Mouse (Mus musculus) retina, postnatal 1 day (tissue): Measurements from ENCODE around the gene Klrd1.
"Not testable (repeated sequence)": the region's sequence is repeated elsewhere in the genome, so short reads cannot be mapped to it uniquely, and the experiment has no call there.

Experiments
- DNase-seq: peaks from one replicate; pipeline ENCODE4 v3.0.0-alpha.2; 2012

Klrd1 gene

DNA sequence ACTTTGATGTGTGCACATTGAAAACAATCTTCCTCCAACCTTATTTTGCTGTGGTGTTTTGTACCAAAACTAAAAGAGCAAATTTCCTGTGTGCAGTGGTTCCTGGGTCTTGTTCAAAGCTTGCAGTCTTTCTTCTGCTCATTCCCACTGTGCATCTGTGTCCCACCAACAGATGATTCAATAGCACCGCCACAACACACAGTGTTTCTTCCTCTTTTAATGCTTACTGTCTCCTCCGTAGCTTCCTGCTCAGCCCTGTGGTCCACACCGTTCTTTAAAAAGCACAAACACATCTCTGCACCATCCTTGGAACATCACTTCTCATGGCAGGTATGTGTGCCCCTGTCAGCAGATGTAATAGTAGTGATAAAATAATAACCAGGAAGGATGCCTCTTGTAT is at the start of gene Klrd1:
TSS of gene Klrd1 (plus strand) at position 275 of the 400 bp plus-strand sequence.
- DNase-seq = no peak

- DNase-seq = no peak
Measured at GRCm38 (mm10) chr6:129541931-129542330, 49.7 kb upstream of the Klrd1 start.

DNA sequence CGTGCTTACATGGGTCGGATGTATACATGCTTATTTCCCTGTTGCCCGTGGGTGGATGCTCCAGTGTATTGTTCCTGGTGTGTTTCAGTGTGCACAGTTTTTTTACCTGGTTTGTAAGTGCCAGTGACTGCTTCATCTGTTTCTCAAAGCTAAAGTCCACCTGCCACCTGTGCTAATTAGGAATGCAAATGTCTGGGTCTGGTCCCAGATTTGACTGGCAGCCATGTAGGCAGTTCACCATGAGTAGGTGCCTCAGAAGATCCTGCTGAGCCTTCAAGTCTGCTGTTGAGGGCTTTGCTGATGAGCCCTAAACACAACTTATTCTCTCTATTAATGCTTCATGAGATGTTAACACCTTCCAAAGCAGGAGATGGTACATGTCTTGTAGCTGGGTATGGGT is 49.0 kb upstream of the Klrd1 start:
- DNase-seq = no peak

DNA sequence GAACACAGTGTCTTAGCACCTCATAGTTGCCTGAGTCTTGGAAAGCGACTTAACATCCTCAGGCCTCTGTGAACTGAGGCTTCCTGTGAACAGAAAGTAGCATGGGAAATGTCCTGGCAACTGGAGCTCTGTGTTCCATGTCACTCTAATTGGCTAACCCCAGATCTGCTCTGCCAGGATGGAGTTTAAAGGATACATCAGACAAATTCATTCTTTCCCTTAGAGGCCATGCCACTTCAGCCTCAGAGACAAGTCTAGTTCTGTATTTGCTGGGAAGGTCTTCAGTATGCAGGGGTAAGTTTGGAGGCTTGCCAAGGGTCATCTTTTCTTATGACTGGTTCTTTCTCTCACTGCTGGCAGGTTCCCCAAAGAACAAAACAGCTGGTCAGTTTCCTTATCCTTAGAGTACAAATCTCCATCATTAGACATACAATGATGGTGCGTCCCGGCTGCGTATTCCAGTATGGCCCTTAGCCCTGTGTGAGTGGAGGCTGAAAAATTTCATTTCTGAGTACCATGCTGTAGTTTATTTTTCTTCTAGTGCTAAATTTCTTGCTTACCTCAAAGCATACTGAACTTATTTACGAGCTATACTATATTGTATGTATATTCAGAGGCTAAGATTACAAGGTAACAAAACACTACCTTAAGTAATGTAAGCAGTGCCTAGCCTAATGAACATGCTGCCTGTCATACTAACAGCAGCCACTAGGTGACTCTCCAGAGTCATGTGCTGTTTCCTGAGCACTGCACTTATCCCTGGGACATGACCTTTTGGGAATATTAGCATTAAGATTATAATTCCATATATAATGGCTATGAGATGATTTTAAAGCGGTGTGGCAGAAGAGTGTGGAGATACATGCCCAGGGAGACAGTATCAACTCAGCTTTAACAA is 47.6 kb upstream of the Klrd1 start:
- DNase-seq = peak; percentile 74

GRCm38 (mm10) chr6:129547277-129547676 is 44.3 kb upstream of the Klrd1 start:
- no peak for DNase-seq

GRCm38 (mm10) chr6:129548009-129548408 is 43.6 kb upstream of the Klrd1 start:
- DNase-seq = no peak

DNA sequence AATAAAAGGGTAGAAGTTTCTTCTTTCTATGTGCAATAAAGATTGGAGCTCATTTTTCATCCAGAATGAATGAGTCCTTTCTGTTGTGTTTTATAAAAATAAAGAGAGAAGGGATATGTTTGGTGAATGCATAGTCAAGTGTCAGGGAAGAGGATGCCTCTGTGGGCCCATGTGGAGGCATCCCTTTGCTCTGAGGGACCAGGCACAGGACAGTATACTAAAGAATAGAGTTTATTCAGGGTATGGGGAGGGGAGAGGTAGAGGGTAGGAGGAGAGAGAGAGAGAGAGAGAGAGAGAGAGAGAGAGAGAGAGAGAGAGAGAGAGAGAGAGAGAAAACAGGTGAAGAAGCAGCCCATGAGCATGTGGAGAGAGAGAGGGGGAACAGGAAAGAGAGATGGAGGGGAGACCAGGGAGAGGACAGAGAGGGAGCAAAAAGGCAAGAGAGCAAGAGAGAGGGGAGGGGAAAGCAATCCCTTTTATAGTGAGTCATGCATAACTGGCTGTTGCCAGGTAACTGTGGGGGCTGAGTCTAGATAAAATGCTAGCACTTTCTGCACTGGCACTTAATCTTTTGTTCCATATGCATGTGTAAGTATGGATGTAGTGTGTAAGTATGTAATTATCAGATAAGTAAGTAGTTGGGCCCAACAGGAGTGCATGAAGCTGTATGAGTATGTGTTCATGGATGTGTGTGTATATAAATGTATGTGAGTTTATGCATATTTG is 34.1 kb upstream of the Klrd1 start:
- no peak for DNase-seq

- peak; percentile 83 for DNase-seq
Measured at GRCm38 (mm10) chr6:129558946-129559640, 32.5 kb upstream of the Klrd1 start.

GRCm38 (mm10) chr6:129559641-129560027 is 31.9 kb upstream of the Klrd1 start:
- no peak for DNase-seq

GRCm38 (mm10) chr6:129565257-129565656 is 26.3 kb upstream of the Klrd1 start:
- DNase-seq = no peak

DNA sequence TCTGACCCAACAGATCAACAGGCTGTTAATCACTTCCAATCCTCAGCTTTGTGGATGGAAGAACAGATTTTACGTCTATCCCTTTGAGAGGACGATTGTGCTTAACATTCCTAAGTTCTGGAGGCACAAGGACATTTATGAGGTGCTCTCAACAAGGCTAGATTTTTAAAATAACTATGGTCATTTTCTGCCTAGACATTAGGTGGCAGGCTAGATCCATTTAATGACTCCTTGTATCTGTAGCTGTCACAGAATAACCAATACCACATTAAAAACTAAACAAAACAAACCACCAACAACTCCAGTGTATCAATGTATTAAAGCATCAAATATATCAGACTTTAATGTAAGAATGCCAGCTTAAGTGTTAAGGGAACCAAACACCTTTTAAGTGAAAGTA is 16.3 kb upstream of the Klrd1 start:
- DNase-seq = no peak

GRCm38 (mm10) chr6:129577605-129578004 is 14.0 kb upstream of the Klrd1 start, which contains the start of gene Klre1:
Gene Klre1, plus strand, starts transcription at chr6:129577905.
- no peak for DNase-seq

DNA sequence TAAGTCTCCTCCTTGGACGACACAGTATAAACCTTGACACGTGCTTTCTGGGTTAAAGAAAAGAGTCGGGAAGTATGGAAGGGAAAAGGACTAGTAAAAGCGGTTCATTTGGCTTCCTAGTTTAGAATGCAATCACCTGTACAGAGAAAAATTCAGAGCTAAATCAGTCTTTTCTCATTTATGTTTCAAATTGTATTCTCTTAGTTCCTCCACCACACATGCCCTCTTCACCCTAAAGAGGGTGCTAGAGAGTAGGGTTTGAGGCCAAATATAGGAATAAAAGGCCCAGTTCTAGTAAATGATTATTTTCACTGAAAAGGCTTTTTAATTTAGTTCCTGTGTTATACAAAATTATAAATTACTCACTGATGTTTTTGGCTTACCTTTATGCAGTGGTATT is 10.3 kb upstream of the Klrd1 start:
- no peak for DNase-seq

DNA sequence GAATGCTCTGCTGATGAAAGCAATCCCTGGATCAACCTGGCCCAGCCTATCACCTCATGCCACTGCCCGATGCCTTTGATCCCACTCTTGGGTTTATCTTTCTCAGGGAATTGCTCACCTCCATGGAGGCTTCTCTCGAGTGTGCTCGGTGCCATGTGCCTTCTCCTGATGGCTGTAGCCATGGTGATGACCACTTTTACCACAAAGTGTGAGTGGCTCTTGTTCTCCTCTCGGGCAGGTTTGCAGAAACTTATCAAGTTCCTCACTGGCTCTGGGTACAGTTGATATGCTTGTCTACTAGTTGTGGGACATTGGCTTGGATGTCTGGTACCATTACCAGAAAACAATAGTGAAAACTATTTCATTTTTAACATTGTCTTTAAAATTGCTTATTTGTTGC is 9.7 kb upstream of the Klrd1 start:
- no peak for DNase-seq

DNA sequence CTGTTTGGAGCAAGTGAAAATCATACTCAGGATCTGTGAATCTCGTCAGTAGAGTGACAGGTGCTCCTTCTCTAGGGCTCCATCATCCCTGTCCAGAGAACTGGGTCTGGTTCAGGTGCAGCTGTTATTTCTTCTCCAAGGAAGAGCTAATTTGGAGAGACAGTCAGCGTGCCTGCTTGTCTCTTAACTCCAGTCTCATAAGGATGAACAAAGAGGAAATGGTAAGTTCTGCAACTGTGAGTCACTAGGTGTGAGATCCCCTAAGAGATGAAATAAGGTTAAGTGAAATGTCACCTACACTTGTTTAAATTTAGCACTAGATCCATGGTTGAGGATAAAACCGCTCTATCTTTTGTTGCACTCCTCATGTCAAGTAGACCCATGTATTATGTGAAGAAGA is 8.6 kb upstream of the Klrd1 start:
- DNase-seq = no peak

DNA sequence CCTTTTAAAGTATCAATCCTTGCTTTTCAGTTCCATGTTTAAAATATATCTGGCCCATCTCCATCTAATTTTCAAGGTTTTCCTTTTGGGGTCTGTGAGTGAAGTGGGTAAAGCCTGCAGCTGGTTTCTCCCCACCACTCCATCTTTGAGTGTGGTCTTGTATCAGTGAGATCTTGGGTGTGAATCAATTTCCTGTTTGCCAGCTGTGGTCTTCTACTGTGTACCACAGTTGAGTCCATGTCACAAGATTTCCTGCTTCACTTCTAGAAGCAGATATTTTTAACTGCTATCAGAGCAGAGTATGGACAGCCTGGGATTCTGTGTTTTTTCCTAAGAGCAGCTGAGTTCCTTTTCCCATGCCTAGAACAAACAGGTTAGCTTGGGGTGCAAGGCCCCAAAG is 16.8 kb downstream of the Klrd1 start:
- no peak for DNase-seq

DNA sequence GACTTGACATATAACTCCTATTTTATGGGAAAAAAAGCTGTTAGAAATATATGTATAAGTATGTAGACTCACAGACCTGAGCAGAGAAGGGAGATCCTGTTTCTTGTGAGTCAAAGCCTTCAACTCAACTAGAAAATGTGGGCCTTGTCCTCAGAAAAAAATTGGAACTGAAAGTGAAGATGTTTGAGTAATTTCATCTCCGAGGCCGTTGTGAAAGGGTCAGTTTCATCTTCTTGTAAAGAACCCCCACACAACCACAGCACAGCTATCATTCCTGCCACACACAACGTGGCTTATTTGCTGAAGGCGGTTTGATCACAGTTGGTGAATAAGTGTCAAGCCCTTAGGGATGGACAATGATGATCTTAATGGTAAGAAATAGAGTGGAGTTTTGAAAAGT is 32.2 kb downstream of the Klrd1 start, which contains the start of gene Klrk1:
TSS of gene Klrk1 (minus strand) at position 130 of the 400 bp plus-strand sequence.
- DNase-seq = no peak

- DNase-seq = not testable (repeated sequence)
Measured at GRCm38 (mm10) chr6:129631046-129631445, 39.5 kb downstream of the Klrd1 start.

GRCm38 (mm10) chr6:129643237-129643636 is 51.7 kb downstream of the Klrd1 start, which contains the start of gene Klrc3:
Gene Klrc3, minus strand, starts transcription at chr6:129643337.
- DNase-seq = not testable (repeated sequence)

DNA sequence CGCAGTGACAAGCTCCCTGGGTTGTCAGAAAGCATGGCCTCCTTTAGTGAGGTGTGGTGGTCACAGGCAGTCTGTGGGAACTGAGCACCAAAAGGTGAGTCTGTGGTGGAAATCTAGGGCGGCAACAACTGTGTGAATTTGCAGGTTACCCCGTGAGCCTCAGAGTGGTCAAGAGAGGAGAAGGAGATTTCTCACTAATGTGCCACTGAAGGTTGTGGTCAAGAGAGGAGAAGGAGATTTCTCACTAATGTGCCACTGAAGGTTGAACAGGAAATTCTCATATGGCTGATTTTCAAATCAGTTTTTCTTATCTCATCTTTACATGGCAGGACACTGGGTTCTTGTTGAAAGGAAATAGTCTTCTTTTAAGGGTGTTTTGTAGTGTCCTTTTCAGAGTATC is 52.5 kb downstream of the Klrd1 start:
- DNase-seq = not testable (repeated sequence)
